Comparison of ENCODE assay signal across 9 mouse cellular contexts in genomic region chr4:129985161-129985670, GRCm38 (mm10). TPM values are rescaled to one million over a fixed set of nuclear protein-coding genes. Genes with fewer than 3 reads are reported as not detected.
DNase-seq lines count a peak whose midpoint lies in the region; ATAC-seq and TF ChIP-seq lines count a peak whose summit lies in the region.
"Had no signal": no experiment of that assay in that cellular context is flagged by ENCODE, and none has a peak within 500 bp of the region (broad histone marks: within the 10 kb centered on the region; RNA-seq: fewer than 3 reads in every experiment).

No protein-coding gene starts in this region.

- no peak for TF ChIP-seq CTCF in bone marrow macrophage, adult 2 months (IDR thresholded peaks at IDR 0.05; ENCODE audit: low read depth, low read length)

- H3K27ac ChIP-seq in kidney, embryonic 14.5 days (ENCODE audit: low read depth, low read length): no peak overlapping the region
- no peak overlapping the region for H3K27ac ChIP-seq in bone marrow macrophage, adult 2 months (ENCODE audit: insufficient read depth, low read depth, low read length)
- peak overlapping the region; percentile 79 for H3K27ac ChIP-seq in forebrain, embryonic 16.5 days (ENCODE audit: low read length)
- H3K27ac ChIP-seq in liver, embryonic 15.5 days (replicated peaks): no peak overlapping the region
- H3K27ac ChIP-seq: macrophage had no signal

- peaks cover 44% of the 10 kb centered on the region for H3K27me3 ChIP-seq in kidney, embryonic 14.5 days (ENCODE audit: control insufficient read depth, insufficient read depth, low read length)
- 0 out of 2 replicates have a peak, but pooled peaks cover 2% of the 10 kb centered on the region for H3K27me3 ChIP-seq in forebrain, embryonic 16.5 days (replicated peaks; ENCODE audit: control insufficient read depth, insufficient read depth, low read length)
- peaks cover 99% of the 10 kb centered on the region for H3K27me3 ChIP-seq in liver, embryonic 15.5 days

- peak overlapping the region; percentile 67 for H3K9ac ChIP-seq in kidney, embryonic 14.5 days (ENCODE audit: low read depth, low read length)
- H3K9ac ChIP-seq in forebrain, embryonic 16.5 days (replicated peaks; ENCODE audit: low read depth, low read length): peak overlapping the region; percentile 68
- H3K9ac ChIP-seq in liver, embryonic 15.5 days: no peak overlapping the region

- 1% methylated on average over 29 of the region's 48 CpGs for WGBS in kidney, embryonic 14.5 days
- WGBS in forebrain, embryonic 16.5 days: 0% methylated on average over 35 of the region's 48 CpGs
- WGBS in liver, embryonic 15.5 days (ENCODE audit: insufficient replicate concordance): 1% methylated on average over 45 of the region's 48 CpGs

- peak overlapping the region; percentile 61 for H3K4me3 ChIP-seq in kidney, embryonic 14.5 days (ENCODE audit: low read length)
- peak overlapping the region; percentile 15; the same call in 1 of the 2 replicates for H3K4me3 ChIP-seq in bone marrow macrophage, adult 2 months (ENCODE audit: insufficient read depth, low read length)
- H3K4me3 ChIP-seq in forebrain, embryonic 16.5 days (replicated peaks; ENCODE audit: low read length): peak overlapping the region; percentile 63
- H3K4me3 ChIP-seq in liver, embryonic 15.5 days (replicated peaks): peak overlapping the region; percentile 46

- no peak for DNase-seq in kidney, adult 8-10 months
- DNase-seq in urinary bladder, postnatal 25 days (ENCODE audit: low spot score): no peak
- DNase-seq in ovary, postnatal 14 days (ENCODE audit: low spot score): no peak

- peaks cover 54% of the 10 kb centered on the region for H3K4me1 ChIP-seq in kidney, embryonic 14.5 days (ENCODE audit: control insufficient read depth, insufficient read depth, low read length)
- no peaks in the 10 kb centered on the region for H3K4me1 ChIP-seq in bone marrow macrophage, adult 2 months (ENCODE audit: control insufficient read depth, insufficient read depth, low read length)
- peaks cover 65% of the 10 kb centered on the region for H3K4me1 ChIP-seq in forebrain, embryonic 16.5 days (replicated peaks; ENCODE audit: control insufficient read depth, insufficient read depth, low read length)
- peaks cover 25% of the 10 kb centered on the region for H3K4me1 ChIP-seq in liver, embryonic 15.5 days (replicated peaks)

- peak overlapping the region; percentile 99 for H3K4me2 ChIP-seq in kidney, embryonic 14.5 days (replicated peaks; ENCODE audit: low read depth, low read length)
- peak overlapping the region; percentile 89 for H3K4me2 ChIP-seq in forebrain, embryonic 16.5 days (ENCODE audit: low read length)
- peak overlapping the region; percentile 65 for H3K4me2 ChIP-seq in liver, embryonic 15.5 days

- no peaks in the 10 kb centered on the region for H3K36me3 ChIP-seq in kidney, embryonic 14.5 days (ENCODE audit: control insufficient read depth, insufficient read depth, low read length)
- H3K36me3 ChIP-seq in forebrain, embryonic 16.5 days (ENCODE audit: control insufficient read depth, insufficient read depth): no peaks in the 10 kb centered on the region
- no peaks in the 10 kb centered on the region for H3K36me3 ChIP-seq in liver, embryonic 15.5 days (replicated peaks)

- H3K9me3 ChIP-seq in kidney, embryonic 14.5 days (ENCODE audit: control insufficient read depth, low read length): no peaks in the 10 kb centered on the region
- H3K9me3 ChIP-seq in forebrain, embryonic 16.5 days (ENCODE audit: control insufficient read depth, low read length): no peaks in the 10 kb centered on the region
- H3K9me3 ChIP-seq in liver, embryonic 15.5 days (replicated peaks): no peaks in the 10 kb centered on the region

- TF ChIP-seq POLR2A in bone marrow macrophage, adult 2 months (IDR thresholded peaks at IDR 0.05; ENCODE audit: borderline replicate concordance, low read depth, low read length): no peak

- peak; percentile 14; the same call in 1 of the 2 replicates for ATAC-seq in kidney, embryonic 14.5 days (ENCODE audit: low FRiP score, low TSS enrichment)
- ATAC-seq in forebrain, embryonic 16.5 days: 0 out of 2 replicates have a peak, but pooled peaks have one; percentile 2
- ATAC-seq in liver, embryonic 15.5 days (ENCODE audit: insufficient read depth): no peak
- ATAC-seq in erythroblast, adult 5-6 weeks (replicated peaks; ENCODE audit: low FRiP score, poor library complexity, severe bottlenecking): no peak

RNA-seq across cellular contexts. Expression of gene Adgrb2, which starts 0.5 kb away (rescaled TPM):
- polyA plus RNA-seq in kidney, embryonic 14.5 days (2014; fragmentation: Nextera tagmentation; extraction: Ambion mirVana): 2.6 and 3.3 TPM in 2 replicates
- polyA plus RNA-seq in bone marrow macrophage, adult 2 months (2012; ENCODE audit: insufficient read depth, insufficient read length, missing spikeins): not detected in 2 replicates
- 9.6 and 12.2 TPM in 2 replicates for polyA plus RNA-seq in forebrain, embryonic 16.5 days (2015; fragmentation: Nextera tagmentation; extraction: Ambion mirVana)
- polyA plus RNA-seq in liver, embryonic 15.5 days (2015; fragmentation: Nextera tagmentation; extraction: Ambion mirVana): 0.06 and 0.22 TPM in 2 replicates
- not detected in 2 replicates for total RNA-seq in erythroblast, adult 5-6 weeks (2015; ENCODE audit: low replicate concordance)
- not detected in 2 replicates for total RNA-seq in erythroblast, adult 5-6 weeks (2017; ENCODE audit: low replicate concordance)
- polyA plus RNA-seq: macrophage had no signal

RNA-seq across cellular contexts. Expression of gene Spocd1, which starts 56.2 kb away (rescaled TPM):
- not detected in 2 replicates for polyA plus RNA-seq in kidney, embryonic 14.5 days (2014; fragmentation: Nextera tagmentation; extraction: Ambion mirVana)
- polyA plus RNA-seq in bone marrow macrophage, adult 2 months (2012; ENCODE audit: insufficient read depth, insufficient read length, missing spikeins): not detected in 2 replicates
- polyA plus RNA-seq in forebrain, embryonic 16.5 days (2015; fragmentation: Nextera tagmentation; extraction: Ambion mirVana): not detected in 2 replicates
- polyA plus RNA-seq in liver, embryonic 15.5 days (2015; fragmentation: Nextera tagmentation; extraction: Ambion mirVana): not detected in 2 replicates
- total RNA-seq in erythroblast, adult 5-6 weeks (2015; ENCODE audit: low replicate concordance): not detected in 2 replicates
- not detected in 2 replicates for total RNA-seq in erythroblast, adult 5-6 weeks (2017; ENCODE audit: low replicate concordance)
- polyA plus RNA-seq: macrophage had no signal

Comparison
In these comparisons a context has a peak if more than half of its experiments do, and no peak if none do; other contexts are left out.
1. ATAC-seq: peak in kidney, embryonic 14.5 days (single experiment) and forebrain, embryonic 16.5 days (single experiment); none in liver, embryonic 15.5 days (single experiment) and erythroblast, adult 5-6 weeks (single experiment).
2. Peak in every context shown above with its lines, with median percentiles within 50 percentile points of each other: H3K4me2 ChIP-seq and H3K4me3 ChIP-seq.